Mouse (Mus musculus) forebrain, postnatal 0 days (tissue): ENCODE results near the gene Slx4. TPM values are rescaled to one million over a fixed set of nuclear protein-coding genes. Genes with fewer than 3 reads are reported as not detected.

Source experiments
- ATAC-seq: fragments of 200-750 bp; cut with Nextera tagmentation; 2 replicates; pipeline ENCODE4 v1.8.0; 2017; ENCODE audit warnings: mild to moderate bottlenecking, moderate library complexity
- DNase-seq: peaks from one replicate; pipeline ENCODE4 v3.0.0-alpha.2; 2015
- H3K27ac ChIP-seq: fragments of 300-500 bp; sonication (generic); 2 replicates; pipeline ENCODE4 v1.5.1; 2014; ENCODE audit warnings: low read depth, mild to moderate bottlenecking, antibody characterized with exemption, low read length, moderate library complexity, mixed read lengths
- H3K27me3 ChIP-seq: fragments of 300-500 bp; sonication (generic); 2 replicates; pipeline ENCODE4 v1.6.1; 2014; ENCODE audit warnings: mild to moderate bottlenecking, low read length, mixed read lengths; ENCODE audit not compliant: insufficient read depth
- H3K36me3 ChIP-seq: fragments of 300-500 bp; sonication (generic); 2 replicates; pipeline ENCODE4 v1.6.1; 2014; ENCODE audit warnings: mild to moderate bottlenecking, moderate library complexity; ENCODE audit not compliant: insufficient read depth
- H3K4me1 ChIP-seq: fragments of 300-500 bp; sonication (generic); 2 replicates; pipeline ENCODE4 v1.6.1; 2014; ENCODE audit warnings: antibody characterized with exemption; ENCODE audit not compliant: insufficient read depth
- H3K4me2 ChIP-seq: fragments of 300-500 bp; sonication (generic); 2 replicates; pipeline ENCODE4 v1.6.1; 2014; ENCODE audit warnings: low read depth, mild to moderate bottlenecking, moderate library complexity
- H3K4me3 ChIP-seq: fragments of 300-500 bp; sonication (generic); 2 replicates; pipeline ENCODE4 v1.5.1; 2014; ENCODE audit warnings: low read depth, low read length, mixed read lengths
- H3K9ac ChIP-seq: fragments of 300-500 bp; sonication (generic); 2 replicates; pipeline ENCODE4 v1.6.1; 2014; ENCODE audit warnings: mild to moderate bottlenecking
- H3K9me3 ChIP-seq: fragments of 300-500 bp; sonication (generic); 2 replicates; pipeline ENCODE4 v1.6.1; 2016; ENCODE audit warnings: low read length
- CTCF ChIP-seq: sonication (generic); IDR thresholded peaks from 2 replicates; pipeline ENCODE4 v1.5.1; 2016; ENCODE audit warnings: antibody characterized with exemption, control low read depth, low read depth
- WGBS: fragments of 180-500 bp; shearing (Covaris S2); extraction: QIAGEN DNeasy Blood & Tissue Kit; methylation state at CpG from one replicate; pipeline ENCODE4 v1.1.7; 2014; 5-methylcytosine and 5-hydroxymethylcytosine counted together
- polyA plus RNA-seq: library from polyadenylated mRNA; unstranded; fragments of >200 nt; fragmentation: Nextera tagmentation; extraction: Ambion mirVana; gene quantifications from 2 replicates; pipeline ENCODE4 v1.2.1, GENCODE M21; 2015
- total RNA-seq: library from RNA; depleted of rRNA; stranded (reverse); fragments of >200 nt; gene quantifications from 2 replicates; pipeline ENCODE4 v1.2.3, GENCODE M21; 2014

Slx4 gene
- total and polyA plus RNA-seq, 2 experiments from 2014 or later, result 17.7 to 50.7 TPM

DNA sequence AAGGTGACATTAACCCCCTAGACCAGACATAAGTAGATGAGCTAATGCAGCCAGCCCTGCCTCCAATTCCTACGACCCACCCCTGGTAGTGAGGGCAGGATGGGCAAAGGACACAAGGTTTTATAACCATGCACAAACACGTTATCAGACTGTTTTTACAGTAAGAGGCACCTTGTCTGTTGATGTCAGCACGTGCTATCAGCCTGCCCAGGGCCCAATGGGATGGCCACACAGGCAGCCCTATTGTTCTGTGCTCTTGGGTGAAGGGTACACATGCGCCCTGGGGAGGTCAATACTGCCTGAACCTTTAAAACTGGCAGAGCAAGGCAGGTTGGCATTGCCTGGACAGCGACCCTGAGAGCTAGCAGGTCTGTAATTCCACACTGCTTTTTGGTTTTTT, 33.2 kb upstream of the Slx4 start, which contains the start of gene Dnase1:
Gene Dnase1, plus strand, starts transcription at position 136 of the 400 bp plus-strand sequence.
- Histone ChIP-seq H3K9ac (no peak within 1 kb of the TSS), H3K4me1 (no peaks in the 10 kb centered on the region), H3K4me3 (no peak within 1 kb of the TSS), H3K4me2 (no peak within 1 kb of the TSS), H3K9me3 (no peaks in the 10 kb centered on the region), H3K27ac (no peak within 1 kb of the TSS), H3K27me3 (no peaks in the 10 kb centered on the region), H3K36me3 (peaks cover 42% of the 10 kb centered on the region)
- 91% methylated on average over 5 of the region's 5 CpGs for WGBS
- no peak for TF ChIP-seq CTCF
- ATAC-seq (no peak), DNase-seq (no peak)

- H3K36me3 ChIP-seq, result peaks cover 38% of the 10 kb centered on the region
- no peak for ATAC-seq
- no peak overlapping the region for H3K4me3 ChIP-seq
- TF ChIP-seq CTCF, result no peak
- no peaks in the 10 kb centered on the region for H3K4me1 ChIP-seq
- H3K27me3 ChIP-seq, result no peaks in the 10 kb centered on the region
- H3K9me3 ChIP-seq, result no peaks in the 10 kb centered on the region
- 91% methylated on average over 2 of the region's 2 CpGs for WGBS
- no peak for DNase-seq
- no peak overlapping the region for H3K9ac ChIP-seq
- no peak overlapping the region for H3K27ac ChIP-seq
- no peak overlapping the region for H3K4me2 ChIP-seq
Measured at GRCm38 (mm10) chr16:4035575-4035974, 32.0 kb upstream of the Slx4 start.

GRCm38 (mm10) chr16:4034476-4034875, 30.9 kb upstream of the Slx4 start:
- 88% methylated on average over 3 of the region's 3 CpGs for whole genome bisulfite sequencing
- no peak for TF ChIP-seq CTCF

GRCm38 (mm10) chr16:4033971-4034370, 30.4 kb upstream of the Slx4 start:
- H3K27me3 ChIP-seq, result no peaks in the 10 kb centered on the region
- WGBS, result 73% methylated on average over 5 of the region's 5 CpGs
- H3K4me1 ChIP-seq, result no peaks in the 10 kb centered on the region

More at GRCm38 (mm10) chr16:4034476-4034875, 30.9 kb upstream of the Slx4 start:
- H3K9ac ChIP-seq, result no peak overlapping the region
- H3K27me3 ChIP-seq, result no peaks in the 10 kb centered on the region
- H3K4me3 ChIP-seq, result no peak overlapping the region
- H3K9me3 ChIP-seq, result no peaks in the 10 kb centered on the region
- no peaks in the 10 kb centered on the region for H3K4me1 ChIP-seq
- DNase-seq (no peak), ATAC-seq (no peak)
- H3K36me3 ChIP-seq, result peaks cover 27% of the 10 kb centered on the region
- no peak overlapping the region for H3K27ac ChIP-seq
- no peak overlapping the region for H3K4me2 ChIP-seq

GRCm38 (mm10) chr16:4032341-4032748, 28.8 kb upstream of the Slx4 start:
- ATAC-seq (no peak), DNase-seq (no peak)
- Histone ChIP-seq H3K4me2 (no peak overlapping the region), H3K27ac (no peak overlapping the region), H3K27me3 (no peaks in the 10 kb centered on the region), H3K36me3 (peaks cover 6% of the 10 kb centered on the region), H3K4me1 (no peaks in the 10 kb centered on the region), H3K9ac (no peak overlapping the region), H3K9me3 (no peaks in the 10 kb centered on the region), H3K4me3 (no peak overlapping the region)
- 91% methylated on average over 6 of the region's 6 CpGs for WGBS
- no peak for TF ChIP-seq CTCF

More at GRCm38 (mm10) chr16:4033971-4034370, 30.4 kb upstream of the Slx4 start:
- ATAC-seq (no peak), DNase-seq (no peak)
- no peak overlapping the region for H3K4me2 ChIP-seq
- H3K36me3 ChIP-seq, result peaks cover 22% of the 10 kb centered on the region
- no peak overlapping the region for H3K9ac ChIP-seq
- no peak for TF ChIP-seq CTCF
- no peak overlapping the region for H3K4me3 ChIP-seq
- H3K9me3 ChIP-seq, result no peaks in the 10 kb centered on the region
- no peak overlapping the region for H3K27ac ChIP-seq

- Histone ChIP-seq H3K4me3 (no peak overlapping the region), H3K36me3 (no peaks in the 10 kb centered on the region; the same call in 1 of the 2 replicates), H3K27ac (no peak overlapping the region), H3K4me1 (no peaks in the 10 kb centered on the region), H3K4me2 (no peak overlapping the region), H3K9me3 (no peaks in the 10 kb centered on the region), H3K27me3 (no peaks in the 10 kb centered on the region), H3K9ac (no peak overlapping the region)
- no peak for TF ChIP-seq CTCF
- ATAC-seq (no peak), DNase-seq (no peak)
- WGBS, result 76% methylated on average over 6 of the region's 6 CpGs
Measured at GRCm38 (mm10) chr16:4031441-4032274, 28.1 kb upstream of the Slx4 start.

GRCm38 (mm10) chr16:4030501-4030900, 26.9 kb upstream of the Slx4 start:
- ATAC-seq, result no peak

More at GRCm38 (mm10) chr16:4030501-4030900, 26.9 kb upstream of the Slx4 start:
- Histone ChIP-seq H3K9me3 (no peaks in the 10 kb centered on the region), H3K4me3 (no peak overlapping the region), H3K27ac (no peak overlapping the region), H3K4me2 (no peak overlapping the region), H3K4me1 (no peaks in the 10 kb centered on the region), H3K27me3 (no peaks in the 10 kb centered on the region), H3K9ac (no peak overlapping the region), H3K36me3 (no peaks in the 10 kb centered on the region)
- 96% methylated on average over 10 of the region's 10 CpGs for WGBS
- no peak for DNase-seq
- TF ChIP-seq CTCF, result no peak
